Mouse (Mus musculus): ENCODE results near the gene Sdf2. TPM values are rescaled to one million over a fixed set of nuclear protein-coding genes. Genes with fewer than 3 reads are reported as not detected.

Gene Sdf2
- 35.3 and 35.8 TPM in 2 replicates for polyA plus RNA-seq (2015; fragmentation: Nextera tagmentation; extraction: Ambion mirVana)

- WGBS (ENCODE audit: insufficient replicate concordance), result under 1% methylated on average over 50 of the region's 50 CpGs
- Histone ChIP-seq H3K4me3 (ENCODE audit: low read depth, low read length) (peak within 1 kb of the TSS; percentile 93), H3K9ac (replicated peaks) (peak within 1 kb of the TSS; percentile 91), H3K27ac (ENCODE audit: low read depth) (peak within 1 kb of the TSS; percentile 97), H3K27me3 (ENCODE audit: insufficient read depth, low read length) (no peaks in the 10 kb centered on the region), H3K9me3 (ENCODE audit: low read length) (no peaks in the 10 kb centered on the region), H3K36me3 (replicated peaks; ENCODE audit: insufficient read depth, low read length) (peaks cover under 1% of the 10 kb centered on the region), H3K4me2 (ENCODE audit: low read depth, low read length) (peak within 1 kb of the TSS; percentile 75), H3K4me1 (ENCODE audit: insufficient read depth) (peaks cover 23% of the 10 kb centered on the region)
- ATAC-seq (peak; percentile 92), DNase-seq (peak; percentile 91)
- no peak for TF ChIP-seq CTCF (IDR thresholded peaks at IDR 0.05; ENCODE audit: low read depth)
- no peak for TF ChIP-seq EP300 (IDR thresholded peaks at IDR 0.05; ENCODE audit: low read depth)
Measured at GRCm38 (mm10) chr11:78245627-78246317, at the start of gene Sdf2, which contains the start of gene Supt6. TSS of gene Sdf2 (plus strand) at chr11:78245746. TSS of gene Supt6 (minus strand) at chr11:78245987.

GRCm38 (mm10) chr11:78202372-78202771 lies 43.2 kb upstream of the Sdf2 start:
- DNase-seq, result no peak

GRCm38 (mm10) chr11:78204287-78204686 lies 41.3 kb upstream of the Sdf2 start:
- TF ChIP-seq CTCF (IDR thresholded peaks at IDR 0.05; ENCODE audit: low read depth) (no peak), EP300 (IDR thresholded peaks at IDR 0.05; ENCODE audit: low read depth) (no peak)
- Histone ChIP-seq H3K36me3 (replicated peaks; ENCODE audit: insufficient read depth, low read length) (peaks cover 39% of the 10 kb centered on the region), H3K27me3 (ENCODE audit: insufficient read depth, low read length) (no peaks in the 10 kb centered on the region), H3K9ac (replicated peaks) (no peak overlapping the region), H3K4me3 (ENCODE audit: low read depth, low read length) (no peak overlapping the region), H3K9me3 (ENCODE audit: low read length) (no peaks in the 10 kb centered on the region), H3K4me1 (ENCODE audit: insufficient read depth) (0 out of 2 replicates have a peak, but pooled peaks cover 3% of the 10 kb centered on the region), H3K4me2 (ENCODE audit: low read depth, low read length) (no peak overlapping the region), H3K27ac (ENCODE audit: low read depth) (no peak overlapping the region)
- DNase-seq (no peak), ATAC-seq (no peak)
- 85% methylated on average over 6 of the region's 6 CpGs for WGBS (ENCODE audit: insufficient replicate concordance)

More at GRCm38 (mm10) chr11:78202372-78202771, 43.2 kb upstream of the Sdf2 start:
- WGBS (ENCODE audit: insufficient replicate concordance), result 66% methylated on average over 3 of the region's 3 CpGs
- peak overlapping the region; percentile 29 for H3K4me2 ChIP-seq (ENCODE audit: low read depth, low read length)
- TF ChIP-seq CTCF (IDR thresholded peaks at IDR 0.05; ENCODE audit: low read depth) (no peak), EP300 (IDR thresholded peaks at IDR 0.05; ENCODE audit: low read depth) (peak; percentile 55)
- no peaks in the 10 kb centered on the region for H3K9me3 ChIP-seq (ENCODE audit: low read length)
- H3K27me3 ChIP-seq (ENCODE audit: insufficient read depth, low read length), result no peaks in the 10 kb centered on the region
- H3K4me1 ChIP-seq (ENCODE audit: insufficient read depth), result 0 out of 2 replicates have a peak, but pooled peaks cover 3% of the 10 kb centered on the region
- no peak overlapping the region for H3K4me3 ChIP-seq (ENCODE audit: low read depth, low read length)
- H3K36me3 ChIP-seq (replicated peaks; ENCODE audit: insufficient read depth, low read length), result peaks cover 20% of the 10 kb centered on the region
- ATAC-seq, result peak; percentile 73
- H3K9ac ChIP-seq (replicated peaks), result no peak overlapping the region; the same call in 1 of the 2 replicates
- peak overlapping the region; percentile 55; the same call in 1 of the 2 replicates for H3K27ac ChIP-seq (ENCODE audit: low read depth)

GRCm38 (mm10) chr11:78205361-78206206 lies 40.0 kb upstream of the Sdf2 start:
- Histone ChIP-seq H3K27me3 (ENCODE audit: insufficient read depth, low read length) (no peaks in the 10 kb centered on the region), H3K27ac (ENCODE audit: low read depth) (no peak overlapping the region), H3K36me3 (replicated peaks; ENCODE audit: insufficient read depth, low read length) (peaks cover 51% of the 10 kb centered on the region), H3K9me3 (ENCODE audit: low read length) (no peaks in the 10 kb centered on the region), H3K4me3 (ENCODE audit: low read depth, low read length) (no peak overlapping the region), H3K4me1 (ENCODE audit: insufficient read depth) (0 out of 2 replicates have a peak, but pooled peaks cover 3% of the 10 kb centered on the region), H3K4me2 (ENCODE audit: low read depth, low read length) (no peak overlapping the region), H3K9ac (replicated peaks) (no peak overlapping the region)
- no peak for DNase-seq
- TF ChIP-seq EP300 (IDR thresholded peaks at IDR 0.05; ENCODE audit: low read depth), result no peak
- no peak for TF ChIP-seq CTCF (IDR thresholded peaks at IDR 0.05; ENCODE audit: low read depth)
- 84% methylated on average over 13 of the region's 13 CpGs for WGBS (ENCODE audit: insufficient replicate concordance)
- no peak for ATAC-seq

- no peak overlapping the region for H3K9ac ChIP-seq (replicated peaks)
- H3K27me3 ChIP-seq (ENCODE audit: insufficient read depth, low read length), result no peaks in the 10 kb centered on the region
- peaks cover 66% of the 10 kb centered on the region for H3K36me3 ChIP-seq (replicated peaks; ENCODE audit: insufficient read depth, low read length)
- TF ChIP-seq CTCF (IDR thresholded peaks at IDR 0.05; ENCODE audit: low read depth), result no peak
- no peak for TF ChIP-seq EP300 (IDR thresholded peaks at IDR 0.05; ENCODE audit: low read depth)
- H3K4me2 ChIP-seq (ENCODE audit: low read depth, low read length), result no peak overlapping the region
- 95% methylated on average over 7 of the region's 7 CpGs for WGBS (ENCODE audit: insufficient replicate concordance)
- no peak for ATAC-seq
- no peak overlapping the region for H3K4me3 ChIP-seq (ENCODE audit: low read depth, low read length)
- no peaks in the 10 kb centered on the region for H3K9me3 ChIP-seq (ENCODE audit: low read length)
- no peak overlapping the region for H3K27ac ChIP-seq (ENCODE audit: low read depth)
- no peak for DNase-seq
- 0 out of 2 replicates have a peak, but pooled peaks cover 3% of the 10 kb centered on the region for H3K4me1 ChIP-seq (ENCODE audit: insufficient read depth)
Measured at GRCm38 (mm10) chr11:78207190-78207589, 38.4 kb upstream of the Sdf2 start.

GRCm38 (mm10) chr11:78209886-78210285 lies 35.7 kb upstream of the Sdf2 start:
- WGBS (ENCODE audit: insufficient replicate concordance), result 84% methylated on average over 6 of the region's 6 CpGs
- peaks cover 88% of the 10 kb centered on the region for H3K36me3 ChIP-seq (replicated peaks; ENCODE audit: insufficient read depth, low read length)

More at GRCm38 (mm10) chr11:78209886-78210285, 35.7 kb upstream of the Sdf2 start:
- Histone ChIP-seq H3K27me3 (ENCODE audit: insufficient read depth, low read length) (no peaks in the 10 kb centered on the region), H3K4me2 (ENCODE audit: low read depth, low read length) (no peak overlapping the region), H3K9me3 (ENCODE audit: low read length) (no peaks in the 10 kb centered on the region), H3K27ac (ENCODE audit: low read depth) (no peak overlapping the region), H3K9ac (replicated peaks) (no peak overlapping the region), H3K4me1 (ENCODE audit: insufficient read depth) (no peaks in the 10 kb centered on the region), H3K4me3 (ENCODE audit: low read depth, low read length) (no peak overlapping the region)
- TF ChIP-seq CTCF (IDR thresholded peaks at IDR 0.05; ENCODE audit: low read depth), result no peak
- TF ChIP-seq EP300 (IDR thresholded peaks at IDR 0.05; ENCODE audit: low read depth), result no peak
- ATAC-seq (no peak), DNase-seq (no peak)
